Comparison of ENCODE assay signal across 8 mouse cellular contexts in genomic region chr11:120231379-120231778, GRCm38 (mm10). TPM values are rescaled to one million over a fixed set of nuclear protein-coding genes. Genes with fewer than 3 reads are reported as not detected.
DNase-seq lines count a peak whose midpoint lies in the region; ATAC-seq and TF ChIP-seq lines count a peak whose summit lies in the region.

No protein-coding gene starts in this region.

- no peak for TF ChIP-seq CTCF in ES-Bruce4 (IDR thresholded peaks at IDR 0.05; ENCODE audit: low read depth, low read length)

- 0% methylated on average over 25 of the region's 27 CpGs for WGBS in forebrain, embryonic 13.5 days
- WGBS in neural tube, embryonic 15.5 days, result under 1% methylated on average over 27 of the region's 27 CpGs

- 0 out of 2 replicates have a peak, but pooled peaks cover 6% of the 10 kb centered on the region for H3K36me3 ChIP-seq in ES-Bruce4 (ENCODE audit: control insufficient read depth, insufficient read depth, low read length, poor library complexity, severe bottlenecking)
- 0 out of 2 replicates have a peak, but pooled peaks cover 4% of the 10 kb centered on the region for H3K36me3 ChIP-seq in forebrain, embryonic 13.5 days (ENCODE audit: poor library complexity, severe bottlenecking)
- no peaks in the 10 kb centered on the region for H3K36me3 ChIP-seq in neural tube, embryonic 15.5 days

- intact Hi-C loops in heart, postnatal 10 days (cut with DNase I), result no loop called here

- no peak overlapping the region for H3K27ac ChIP-seq in ES-Bruce4 (ENCODE audit: insufficient read depth, low read length)
- H3K27ac ChIP-seq in forebrain, embryonic 13.5 days, result peak overlapping the region; percentile 98
- peak overlapping the region; percentile 98 for H3K27ac ChIP-seq in neural tube, embryonic 15.5 days (replicated peaks)

- DNase-seq in heart, postnatal 10 days, result peak; percentile 100
- DNase-seq in layer of hippocampus, adult 11-12 months (ENCODE audit: low spot score), result peak; percentile 100
- DNase-seq in lung, adult 18-20 months, result peak; percentile 99
- peak; percentile 99 for DNase-seq in testis, postnatal 14 days (ENCODE audit: low spot score)

- H3K4me3 ChIP-seq in ES-Bruce4 (ENCODE audit: low read depth, low read length), result peak overlapping the region; percentile 81
- H3K4me3 ChIP-seq in forebrain, embryonic 13.5 days, result peak overlapping the region; percentile 94
- peak overlapping the region; percentile 77 for H3K4me3 ChIP-seq in neural tube, embryonic 15.5 days (replicated peaks)

- ATAC-seq in cerebellum, adult (ENCODE audit: insufficient number of reproducible peaks, low FRiP score, low TSS enrichment), result peak; percentile 68
- peak; percentile 67 for ATAC-seq in forebrain, embryonic 13.5 days
- ATAC-seq in neural tube, embryonic 15.5 days (ENCODE audit: low FRiP score), result peak; percentile 65

- no peaks in the 10 kb centered on the region for H3K9me3 ChIP-seq in ES-Bruce4 (replicated peaks; ENCODE audit: control insufficient read depth, insufficient read depth, low read length, poor library complexity, severe bottlenecking)
- no peaks in the 10 kb centered on the region for H3K9me3 ChIP-seq in forebrain, embryonic 13.5 days (replicated peaks)
- H3K9me3 ChIP-seq in neural tube, embryonic 15.5 days (replicated peaks), result no peaks in the 10 kb centered on the region

- H3K4me2 ChIP-seq in forebrain, embryonic 13.5 days, result peak overlapping the region; percentile 97
- peak overlapping the region; percentile 88 for H3K4me2 ChIP-seq in neural tube, embryonic 15.5 days

- peaks cover 7% of the 10 kb centered on the region; the same call in 1 of the 2 replicates for H3K27me3 ChIP-seq in ES-Bruce4 (ENCODE audit: control insufficient read depth, insufficient read depth, low read length, poor library complexity, severe bottlenecking)
- peaks cover 5% of the 10 kb centered on the region; the same call in 1 of the 2 replicates for H3K27me3 ChIP-seq in forebrain, embryonic 13.5 days
- no peaks in the 10 kb centered on the region for H3K27me3 ChIP-seq in neural tube, embryonic 15.5 days (replicated peaks)

- TF ChIP-seq EP300 in ES-Bruce4 (IDR thresholded peaks at IDR 0.05; ENCODE audit: insufficient read depth, low read depth, low read length), result peak; percentile 76; the same call in 1 of the 2 replicates

- peaks cover 2% of the 10 kb centered on the region for H3K4me1 ChIP-seq in ES-Bruce4 (ENCODE audit: control insufficient read depth, insufficient read depth, low read length)
- peaks cover 45% of the 10 kb centered on the region for H3K4me1 ChIP-seq in forebrain, embryonic 13.5 days
- H3K4me1 ChIP-seq in neural tube, embryonic 15.5 days, result peaks cover 47% of the 10 kb centered on the region

- H3K9ac ChIP-seq in ES-Bruce4 (ENCODE audit: low read depth, poor library complexity, severe bottlenecking), result peak overlapping the region; percentile 96
- peak overlapping the region; percentile 100 for H3K9ac ChIP-seq in forebrain, embryonic 13.5 days
- H3K9ac ChIP-seq in neural tube, embryonic 15.5 days (replicated peaks), result peak overlapping the region; percentile 95

- no peak for TF ChIP-seq POLR2A in ES-Bruce4 (IDR thresholded peaks at IDR 0.05; ENCODE audit: insufficient read depth, low read length)

RNA-seq across cellular contexts. Expression of gene Bahcc1, which starts 1.4 kb away (rescaled TPM):
- 21.2 and 21.6 TPM in 2 replicates for polyA plus RNA-seq in ES-Bruce4 (2011; ENCODE audit: insufficient read depth, insufficient read length, low read depth, missing spikeins)
- polyA plus RNA-seq in forebrain, embryonic 13.5 days (2015; fragmentation: Nextera tagmentation; extraction: Ambion mirVana), result 17.2 TPM in 2 replicates
- total RNA-seq in heart, postnatal 10 days (2021), result 10 to 100 TPM in 1 of 2 experiments, 1 to 10 TPM in 1; 8.8 to 14.1 TPM
- 8.7 and 10.4 TPM in 2 replicates for polyA plus RNA-seq in neural tube, embryonic 15.5 days (2015; fragmentation: Nextera tagmentation; extraction: Ambion mirVana)
